Mouse (Mus musculus) B cell, adult 2 months (primary cell): ENCODE data around the gene Dmkn.
"Not testable (repeated sequence)": the region's sequence is repeated elsewhere in the genome, so short reads cannot be mapped to it uniquely, and the experiment has no call there.

Experiments used
- DNase-seq, 2 experiments: peaks; one replicate each; pipeline ENCODE4 v3.0.0; 2022

The Dmkn gene

GRCm38 (mm10) chr7:30763456-30763855, at the start of gene Dmkn:
TSS of gene Dmkn (plus strand) at chr7:30763756.
- no peak for DNase-seq

GRCm38 (mm10) chr7:30717006-30717715, 46.4 kb upstream of the Dmkn start:
- peak; percentile 88 to 89 for DNase-seq

- DNase-seq = no peak
Observed at GRCm38 (mm10) chr7:30717716-30718046, 45.9 kb upstream of the Dmkn start.

GRCm38 (mm10) chr7:30719669-30720068, 43.9 kb upstream of the Dmkn start:
- DNase-seq = no peak

GRCm38 (mm10) chr7:30721286-30721685, 42.3 kb upstream of the Dmkn start:
- DNase-seq = no peak

GRCm38 (mm10) chr7:30723274-30723953, 40.1 kb upstream of the Dmkn start:
- DNase-seq = no peak

- DNase-seq = no peak
Observed at GRCm38 (mm10) chr7:30728214-30728613, 35.3 kb upstream of the Dmkn start.

- DNase-seq = no peak
Observed at GRCm38 (mm10) chr7:30728739-30729395, 34.7 kb upstream of the Dmkn start.

- peak; percentile 95 to 96 for DNase-seq
Observed at GRCm38 (mm10) chr7:30729396-30730063, 34.0 kb upstream of the Dmkn start, which contains the start of gene Tmem147. TSS of gene Tmem147 (minus strand) at chr7:30729540.

GRCm38 (mm10) chr7:30730064-30730722, 33.4 kb upstream of the Dmkn start:
- DNase-seq = not testable (repeated sequence)

- DNase-seq = no peak
Observed at GRCm38 (mm10) chr7:30736211-30736610, 27.3 kb upstream of the Dmkn start.

- DNase-seq = peak; percentile 32 to 47
Observed at GRCm38 (mm10) chr7:30742570-30742969, 21.0 kb upstream of the Dmkn start.

GRCm38 (mm10) chr7:30743617-30744016, 19.9 kb upstream of the Dmkn start, which contains the start of gene Gapdhs:
TSS of gene Gapdhs (minus strand) at chr7:30743681.
- not testable (repeated sequence) for DNase-seq

- DNase-seq = no peak
Observed at GRCm38 (mm10) chr7:30744022-30744598, 19.4 kb upstream of the Dmkn start.

GRCm38 (mm10) chr7:30747525-30748204, 15.9 kb upstream of the Dmkn start:
- no peak for DNase-seq

GRCm38 (mm10) chr7:30749824-30750606, 13.5 kb upstream of the Dmkn start:
- no peak for DNase-seq

- DNase-seq = no peak
Observed at GRCm38 (mm10) chr7:30751086-30751669, 12.4 kb upstream of the Dmkn start, which contains the start of gene Sbsn. TSS of gene Sbsn (plus strand) at chr7:30751471.

GRCm38 (mm10) chr7:30757001-30757400, 6.6 kb upstream of the Dmkn start:
- no peak for DNase-seq

- peak; percentile 36 to 47 for DNase-seq
Observed at GRCm38 (mm10) chr7:30758853-30759252, 4.7 kb upstream of the Dmkn start.

GRCm38 (mm10) chr7:30761769-30762352, 1.7 kb upstream of the Dmkn start:
- DNase-seq = no peak
